Mouse (Mus musculus): ENCODE results near the gene Gm49393.

GRCm38 (mm10) chr13:60826052-60826451 lies 109.3 kb downstream of the Gm49393 start:
- TF ChIP-seq CTCF (IDR thresholded peaks at IDR 0.05; ENCODE audit: borderline replicate concordance, insufficient read depth, low read depth, low read length) (no peak), POLR2A (IDR thresholded peaks at IDR 0.05; ENCODE audit: borderline replicate concordance, insufficient read depth, low read length) (no peak)
